Mouse (Mus musculus) bone marrow, adult 2 months (tissue): ENCODE measurements around the gene Smyd3.

Source experiments
- CTCF ChIP-seq: fragments of 200-500 bp; IDR thresholded peaks from 2 replicates; pipeline ENCODE4 v1.5.1; 2011; ENCODE audit warnings: low read length, control low read depth; ENCODE audit not compliant: control insufficient read depth, insufficient read depth
- POLR2A ChIP-seq: fragments of 200-500 bp; IDR thresholded peaks from 2 replicates; pipeline ENCODE4 v1.6.1; 2011; ENCODE audit warnings: low read depth, mild to moderate bottlenecking, control low read depth, low read length, borderline replicate concordance; ENCODE audit not compliant: control insufficient read depth

GRCm38 (mm10) chr1:179141071-179141650 lies 376.7 kb downstream of the Smyd3 start:
- TF ChIP-seq POLR2A: no peak
- no peak for TF ChIP-seq CTCF
